Mouse (Mus musculus) lung, postnatal 4 days (tissue): ENCODE measurements around the gene Gm17267.
"Not testable (repeated sequence)": the region's sequence is repeated elsewhere in the genome, so short reads cannot be mapped to it uniquely, and the experiment has no call there.

Experiments
- DNase-seq, 2 experiments: peaks; one replicate each; pipeline ENCODE4 v3.0.0; 2021

The Gm17267 gene

DNA sequence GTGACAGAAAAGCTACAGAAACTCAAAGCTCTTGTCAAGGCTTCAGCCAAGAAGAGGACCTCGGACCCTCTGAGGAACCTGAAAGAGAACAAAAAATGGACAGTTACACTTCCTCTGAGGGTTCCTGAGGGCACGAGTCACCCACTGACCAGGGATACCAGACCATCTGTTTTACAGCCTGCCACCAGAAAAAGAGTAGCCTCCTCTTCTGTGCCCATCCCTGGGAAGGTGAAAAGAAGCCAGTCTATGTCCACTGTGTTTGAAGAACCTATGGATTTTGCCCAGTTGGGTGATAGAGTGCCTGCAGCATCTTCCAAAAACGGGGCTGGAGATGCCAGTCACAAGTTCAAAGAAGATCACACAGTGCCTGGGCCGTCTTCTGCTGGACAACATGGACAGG, at the start of gene Gm17267:
Gm17267 (plus strand) TSS at position 301 of the 400 bp plus-strand sequence.
- not testable (repeated sequence) for DNase-seq
